Mouse (Mus musculus) lung, postnatal 14 days (tissue): ENCODE measurements around the gene P2rx5.

Source experiments
- DNase-seq: peaks from one replicate; pipeline ENCODE4 v3.0.0; 2021

The P2rx5 gene

DNA sequence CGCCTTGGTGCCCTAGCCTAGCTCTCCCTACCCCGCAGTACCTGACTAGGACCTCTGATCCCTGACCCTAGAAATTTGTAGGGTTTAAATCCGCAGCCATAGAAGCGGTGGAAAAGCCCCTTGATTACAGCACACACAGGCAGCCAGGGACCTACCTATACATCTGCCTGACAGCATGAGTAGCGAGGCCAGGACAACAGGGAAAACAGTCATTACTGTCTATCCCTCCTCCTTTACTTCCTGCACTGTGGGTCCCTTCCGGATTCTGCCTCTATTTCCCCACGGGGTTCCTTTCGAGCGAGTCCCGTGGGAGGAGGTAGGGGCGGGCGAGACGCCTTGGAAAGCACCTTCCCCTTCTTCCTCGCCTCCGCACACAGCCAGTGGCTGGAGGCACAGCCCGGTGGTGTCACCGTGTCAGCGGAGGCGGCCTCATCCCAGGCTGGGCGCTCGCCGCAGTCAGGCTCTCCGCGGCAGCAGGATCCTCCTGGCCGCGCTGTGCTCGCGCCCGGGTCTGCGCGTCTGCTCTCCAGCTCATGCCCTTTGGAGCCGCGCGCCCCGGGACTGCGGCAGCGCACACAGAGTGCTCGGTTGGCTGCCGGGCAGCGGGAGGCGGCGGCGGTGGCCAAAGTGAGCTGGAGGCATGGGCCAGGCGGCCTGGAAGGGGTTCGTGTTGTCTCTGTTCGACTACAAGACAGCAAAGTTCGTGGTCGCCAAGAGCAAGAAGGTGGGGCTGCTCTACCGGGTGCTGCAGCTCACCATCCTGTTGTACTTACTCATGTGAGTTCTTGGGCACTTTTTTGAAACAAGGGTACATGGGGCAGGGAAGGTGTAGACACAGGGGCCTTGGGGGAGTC lies at the start of gene P2rx5:
Gene P2rx5 (plus strand): TSS at position 465 of the 854 bp plus-strand sequence.
- peak; percentile 41 for DNase-seq

GRCm38 (mm10) chr11:73111414-73111813 lies 48.8 kb upstream of the P2rx5 start:
- DNase-seq: no peak

DNA sequence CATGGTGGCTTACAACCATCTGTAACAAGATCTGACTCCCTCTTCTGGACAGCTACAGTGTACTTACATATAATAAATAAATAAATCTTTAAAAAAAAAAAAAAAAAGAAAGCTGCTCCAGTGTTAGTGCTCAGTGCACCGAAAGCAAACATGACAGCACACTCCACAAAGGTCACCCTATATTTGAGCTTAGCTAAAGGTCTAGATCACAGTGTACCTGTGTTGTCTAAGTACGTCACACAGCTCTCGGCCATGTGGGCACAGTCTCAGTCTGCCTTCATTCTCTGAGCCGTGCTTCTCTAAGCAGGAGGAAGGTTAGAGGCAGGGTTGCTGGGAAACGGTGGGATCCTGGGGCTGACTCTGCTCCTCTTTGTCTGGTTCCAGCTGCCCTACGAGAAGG lies 33.7 kb upstream of the P2rx5 start:
- no peak for DNase-seq

GRCm38 (mm10) chr11:73131020-73131419 lies 29.2 kb upstream of the P2rx5 start:
- peak; percentile 17 for DNase-seq

- DNase-seq: no peak
These were observed 27.2 kb upstream of the P2rx5 start for GRCm38 (mm10) chr11:73132999-73133398.

DNA sequence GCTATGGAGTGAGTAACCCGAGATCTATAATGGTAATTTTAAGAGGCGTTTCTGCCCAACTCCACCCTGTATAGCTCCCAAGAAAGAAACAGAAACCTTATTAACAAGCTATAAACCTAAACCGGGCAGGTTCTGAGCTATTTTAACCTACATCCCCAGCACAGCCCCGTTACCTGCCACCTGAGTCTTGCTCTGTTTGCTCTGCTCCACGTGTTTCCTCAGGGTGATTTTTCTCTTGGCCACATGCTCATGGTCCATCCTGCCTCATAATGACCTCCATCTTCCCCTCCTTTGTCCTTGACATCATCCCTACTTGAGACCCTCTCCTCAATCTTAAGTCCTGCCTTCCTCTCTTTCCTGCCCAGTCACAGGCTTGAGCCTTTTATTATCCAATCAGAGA lies 26.0 kb upstream of the P2rx5 start:
- no peak for DNase-seq

DNA sequence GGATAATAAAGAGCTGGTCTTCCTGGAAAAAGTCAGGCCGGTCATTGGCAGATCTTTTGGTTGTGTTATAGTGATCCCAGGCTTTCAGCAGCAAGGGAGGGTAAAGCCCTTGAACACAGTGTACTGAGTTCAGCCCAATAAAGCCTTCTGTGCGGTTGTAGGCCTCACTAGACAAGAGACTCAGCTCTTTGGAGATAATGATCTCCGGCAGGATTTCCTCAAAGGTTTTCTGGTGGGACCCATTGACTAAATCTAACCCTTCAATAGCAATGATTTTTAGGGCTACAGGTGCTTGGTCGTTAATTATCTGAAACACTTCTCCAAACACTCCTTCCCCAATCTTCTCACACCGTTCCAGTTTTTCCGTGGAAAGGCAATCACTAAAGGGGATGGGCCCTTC lies 23.6 kb upstream of the P2rx5 start:
- DNase-seq: no peak

DNA sequence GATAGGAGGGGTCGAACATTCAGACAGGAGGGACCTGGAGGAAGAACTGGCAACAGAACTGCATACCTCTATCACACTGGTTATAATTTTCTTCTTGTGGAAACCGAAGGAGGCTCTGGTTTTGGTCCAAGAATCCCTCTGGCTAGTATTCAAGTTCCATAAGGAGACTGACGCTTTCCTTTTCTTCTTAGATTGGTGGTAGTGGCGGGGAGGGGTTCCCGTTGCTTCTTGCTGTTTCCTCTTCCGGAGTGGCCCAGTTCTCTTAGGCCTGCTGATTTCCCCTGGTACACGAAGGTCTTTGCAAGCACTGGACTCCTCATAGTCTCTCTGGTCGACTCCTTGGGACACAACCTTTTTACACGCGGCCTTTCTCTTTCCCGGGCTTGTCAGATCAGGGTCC lies 23.1 kb upstream of the P2rx5 start:
- no peak for DNase-seq

GRCm38 (mm10) chr11:73137591-73138501 lies 22.4 kb upstream of the P2rx5 start, which contains the start of gene Haspin:
Gene Haspin (minus strand): TSS chr11:73138294.
- peak; percentile 95 for DNase-seq

- DNase-seq: peak; percentile 20
These were observed 15.9 kb upstream of the P2rx5 start for GRCm38 (mm10) chr11:73144261-73144681.

DNA sequence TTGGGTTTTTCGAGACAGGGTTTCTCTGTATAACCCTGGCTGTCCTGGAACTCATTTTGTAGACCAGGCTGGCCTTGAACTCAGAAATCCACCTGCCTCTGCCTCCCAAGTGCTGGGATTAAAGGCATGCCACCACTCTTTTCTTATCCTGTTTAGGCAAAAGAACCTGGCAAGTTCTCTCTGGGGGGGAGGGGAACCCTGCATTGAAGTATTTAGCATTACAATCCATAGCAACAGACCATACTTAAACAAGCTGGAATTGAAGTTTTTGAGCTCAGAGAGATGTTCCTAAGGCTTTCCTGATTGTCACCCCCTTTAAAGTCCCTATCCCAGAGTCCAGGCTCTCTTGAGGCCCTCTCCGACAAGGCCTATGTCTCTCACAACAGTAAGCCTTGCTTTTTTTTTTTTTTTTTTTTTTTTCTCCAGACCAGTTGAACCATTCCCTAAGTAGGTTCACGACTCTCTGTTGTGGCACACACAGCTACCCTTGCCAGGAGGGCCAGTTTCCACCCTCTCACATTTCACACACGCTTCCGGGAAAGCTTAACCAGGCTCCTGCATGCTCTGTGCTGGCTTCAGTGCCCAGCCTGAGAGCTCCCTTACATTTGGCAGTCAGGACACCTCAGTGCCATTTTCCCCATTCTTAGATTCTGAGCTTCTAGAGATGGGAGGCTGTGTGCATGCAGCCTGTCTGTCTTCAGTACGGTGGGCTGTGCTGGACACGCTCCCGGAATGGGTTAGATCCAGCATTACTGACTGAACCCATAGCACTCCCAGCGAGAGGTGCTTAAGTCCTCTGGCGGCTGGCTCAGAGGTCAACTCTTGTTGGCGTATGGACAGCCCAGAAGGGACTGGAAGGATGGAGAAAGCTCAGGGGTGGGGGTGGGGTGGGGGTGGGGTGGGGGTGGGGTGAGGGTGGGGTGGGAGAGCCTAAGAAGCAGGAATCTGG lies 13.9 kb upstream of the P2rx5 start:
- no peak for DNase-seq

- DNase-seq: no peak
These were observed 13.3 kb upstream of the P2rx5 start for GRCm38 (mm10) chr11:73146975-73147365.

- no peak for DNase-seq
These were observed 12.0 kb upstream of the P2rx5 start for GRCm38 (mm10) chr11:73148209-73148608.

GRCm38 (mm10) chr11:73155071-73155470 lies 5.2 kb upstream of the P2rx5 start:
- DNase-seq: no peak

DNA sequence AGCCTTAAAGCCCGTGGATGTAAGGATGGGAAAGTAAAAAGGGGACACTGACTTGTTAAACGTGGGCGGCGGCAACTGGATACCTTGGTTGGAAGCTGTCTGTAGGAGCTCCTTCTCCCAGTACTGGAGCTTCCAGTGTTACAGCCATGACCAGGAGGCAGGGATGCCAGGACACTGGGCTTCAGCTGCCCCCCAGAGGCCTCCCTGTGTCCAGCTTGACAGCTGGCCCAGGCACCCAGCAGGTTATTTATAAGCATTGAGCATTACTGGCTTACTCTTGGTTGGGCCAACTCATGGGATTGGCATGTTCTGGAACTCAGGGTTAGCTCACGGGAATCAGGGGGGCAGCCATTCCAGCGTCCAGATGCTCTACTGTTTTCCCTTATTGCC lies 585 bp downstream of the P2rx5 start:
- peak; percentile 48 for DNase-seq

- no peak for DNase-seq
These were observed 1.4 kb downstream of the P2rx5 start for GRCm38 (mm10) chr11:73161616-73162015.

GRCm38 (mm10) chr11:73162284-73162683 lies 2.1 kb downstream of the P2rx5 start:
- no peak for DNase-seq

- no peak for DNase-seq
These were observed 7.8 kb downstream of the P2rx5 start for GRCm38 (mm10) chr11:73168071-73168470.

GRCm38 (mm10) chr11:73168576-73168975 lies 8.4 kb downstream of the P2rx5 start:
- DNase-seq: no peak

DNA sequence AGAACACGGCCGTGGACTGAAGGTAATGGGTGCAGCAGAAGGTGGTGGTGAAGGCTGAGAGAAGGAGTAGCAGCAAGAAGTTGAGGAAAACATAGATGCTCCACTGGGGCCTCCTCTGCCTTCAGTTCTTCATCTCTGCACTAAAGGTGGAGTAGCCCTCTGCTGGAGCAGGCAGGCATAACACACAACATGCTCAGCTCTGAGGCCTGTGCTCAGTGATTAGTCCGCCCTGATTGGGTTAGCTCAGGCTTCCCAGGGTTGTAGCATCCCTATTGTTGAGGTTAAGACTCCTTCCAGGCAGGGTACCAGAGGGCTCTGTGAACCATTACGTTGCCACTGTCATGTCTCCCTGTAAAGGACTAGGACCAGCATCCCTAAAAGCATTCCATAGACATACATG lies 9.0 kb downstream of the P2rx5 start:
- DNase-seq: peak; percentile 68

GRCm38 (mm10) chr11:73172186-73172585 lies 12.0 kb downstream of the P2rx5 start:
- DNase-seq: peak; percentile 79

DNA sequence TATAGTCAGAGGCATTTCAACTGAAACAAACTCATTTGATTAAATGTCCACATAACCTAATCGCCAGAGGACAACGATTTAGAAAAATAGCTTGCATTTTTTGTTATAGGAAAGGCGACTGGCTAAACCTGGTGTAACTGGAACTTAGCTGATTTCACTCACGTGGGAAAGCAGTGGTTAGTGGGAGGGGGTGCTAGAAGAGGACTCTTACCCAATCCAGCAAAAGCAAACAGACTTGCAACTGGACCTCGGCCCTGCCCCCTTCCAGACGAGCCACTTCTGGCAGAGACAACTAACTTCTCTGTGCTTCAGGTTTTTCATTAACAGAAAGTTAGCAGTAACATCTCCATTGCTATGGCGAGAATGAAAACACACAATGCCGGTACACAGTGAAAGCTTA lies 15.4 kb downstream of the P2rx5 start:
- DNase-seq: peak; percentile 52

GRCm38 (mm10) chr11:73176186-73176585 lies 16.0 kb downstream of the P2rx5 start:
- DNase-seq: no peak
